Mouse (Mus musculus) lung, adult 2 months (tissue): Measurements from ENCODE around the gene Ace.

Experiments used
- CTCF ChIP-seq: fragments of 200-500 bp; IDR thresholded peaks from 2 replicates; pipeline ENCODE4 v1.5.1; 2011; ENCODE audit warnings: mild to moderate bottlenecking, low read length, control low read depth; ENCODE audit not compliant: insufficient read depth
- POLR2A ChIP-seq: fragments of 200-500 bp; IDR thresholded peaks from 2 replicates; pipeline ENCODE4 v1.6.1; 2011; ENCODE audit warnings: low read depth, mild to moderate bottlenecking, control low read depth, low read length, borderline replicate concordance; ENCODE audit errors: extremely low read depth

GRCm38 (mm10) chr11:105994375-105994774, 26.6 kb downstream of the Ace start, which contains the start of gene Ace3:
- TF ChIP-seq POLR2A (no peak), CTCF (no peak)
